Mouse (Mus musculus) naive thymus-derived CD4-positive, alpha-beta T cell, adult 5 months (primary cell): ENCODE data around the gene Mgl2. TPM values are rescaled to one million over a fixed set of nuclear protein-coding genes. Genes with fewer than 3 reads are reported as not detected.

Experiments used
- polyA plus RNA-seq: library from polyadenylated mRNA; unstranded; fragments of 100-300 nt; shearing (Covaris generic); gene quantifications from one replicate; pipeline ENCODE4 v1.2.1, GENCODE M21; 2017

The Mgl2 gene
- polyA plus RNA-seq: not detected

GRCm38 (mm10) chr11:70129926-70130379 lies at the start of gene Mgl2:
TSS of gene Mgl2 (plus strand) at chr11:70130329.

GRCm38 (mm10) chr11:70091986-70092783 lies 37.9 kb upstream of the Mgl2 start, which contains the start of gene Asgr2:
TSS of gene Asgr2 (plus strand) at chr11:70092644.

GRCm38 (mm10) chr11:70155897-70156296 lies 25.8 kb downstream of the Mgl2 start, which contains the start of gene Clec10a:
TSS of gene Clec10a (plus strand) at chr11:70156197.

Other genes with a start within 250 kb of the Mgl2 start
- 0.51 TPM for gene Kctd11, start 248.9 kb upstream of the Mgl2 start, polyA plus RNA-seq
- 615 TPM for gene Acap1, start 234.8 kb upstream of the Mgl2 start, polyA plus RNA-seq
- 2.6 TPM for gene 2810408A11Rik, start 229.3 kb upstream of the Mgl2 start, polyA plus RNA-seq
- 7.7 TPM for gene Neurl4, start 229.3 kb upstream of the Mgl2 start, polyA plus RNA-seq
- gene Gps2, start 216.4 kb upstream of the Mgl2 start, polyA plus RNA-seq: 253 TPM
- 965 TPM for gene Eif5a, start 208.4 kb upstream of the Mgl2 start, polyA plus RNA-seq
- gene Ybx2, start 194.5 kb upstream of the Mgl2 start, polyA plus RNA-seq: not detected
- not detected for gene Slc2a4, start 182.1 kb upstream of the Mgl2 start, polyA plus RNA-seq
- not detected for gene Cldn7, start 165.6 kb upstream of the Mgl2 start, polyA plus RNA-seq
- 31.4 TPM for gene Ctdnep1, start 149.2 kb upstream of the Mgl2 start, polyA plus RNA-seq
- gene Elp5, start 147.8 kb upstream of the Mgl2 start, polyA plus RNA-seq: 47.8 TPM
- gene Gabarap, start 139.2 kb upstream of the Mgl2 start, polyA plus RNA-seq: 310 TPM
- 49.5 TPM for gene Phf23, start 134.6 kb upstream of the Mgl2 start, polyA plus RNA-seq
- gene Dvl2, start 129.7 kb upstream of the Mgl2 start, polyA plus RNA-seq: 27.2 TPM
- 87.7 TPM for gene Acadvl, start 114.9 kb upstream of the Mgl2 start, polyA plus RNA-seq
- gene Dlg4, start 113.4 kb upstream of the Mgl2 start, polyA plus RNA-seq: 2.4 TPM
- gene Asgr1, start 76.2 kb upstream of the Mgl2 start, polyA plus RNA-seq: not detected
- gene Asgr2, start 37.7 kb upstream of the Mgl2 start, polyA plus RNA-seq: not detected
- gene Clec10a, start 25.9 kb downstream of the Mgl2 start, polyA plus RNA-seq: not detected
- gene Slc16a11, start 82.4 kb downstream of the Mgl2 start, polyA plus RNA-seq: 0.19 TPM
- 1.00 TPM for gene Slc16a13, start 90.7 kb downstream of the Mgl2 start, polyA plus RNA-seq
- not detected for gene Bcl6b, start 99.5 kb downstream of the Mgl2 start, polyA plus RNA-seq
- 100 TPM for gene 0610010K14Rik, start 107.6 kb downstream of the Mgl2 start, polyA plus RNA-seq
- 3.2 TPM for gene Gm21988, start 109.5 kb downstream of the Mgl2 start, polyA plus RNA-seq
- 214 TPM for gene Rnasek, start 109.5 kb downstream of the Mgl2 start, polyA plus RNA-seq
- not detected for gene Alox12, start 125.0 kb downstream of the Mgl2 start, polyA plus RNA-seq
- not detected for gene Alox12e, start 192.3 kb downstream of the Mgl2 start, polyA plus RNA-seq
- not detected for gene Alox15, start 221.7 kb downstream of the Mgl2 start, polyA plus RNA-seq